Mouse (Mus musculus) spleen, postnatal 10 days (tissue): ENCODE data around the gene Nectin1.

ENCODE experiments used
- DNase-seq, 2 experiments: peaks; one replicate each; pipeline ENCODE4 v3.0.0; 2021 to 2022; ENCODE audit warnings: low spot score in 2 of 2

Nectin1 gene

DNA sequence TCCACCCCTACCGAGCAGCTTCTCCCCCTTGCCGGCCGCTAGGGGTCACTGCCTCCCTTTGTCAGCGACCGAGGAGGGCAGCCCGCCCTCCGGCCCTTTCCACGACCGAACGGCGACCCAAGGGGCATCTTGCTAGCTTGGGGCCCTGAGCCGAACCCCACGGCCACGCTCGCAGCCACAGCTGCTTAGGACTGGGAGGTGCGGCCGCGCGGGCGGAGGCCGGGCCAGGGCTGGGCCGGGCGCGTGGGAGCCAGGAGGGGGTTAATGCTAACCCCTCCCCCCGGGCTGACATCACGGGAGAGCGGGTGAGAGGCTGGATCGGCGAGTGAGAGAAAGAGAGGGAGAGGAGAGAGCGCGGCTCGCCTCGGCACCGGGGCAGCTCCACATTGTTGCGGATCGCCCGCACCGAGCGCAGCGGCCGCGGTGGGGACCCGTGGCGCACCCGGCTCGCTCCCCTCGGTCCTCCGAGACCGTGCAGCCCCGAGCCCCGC, at the start of gene Nectin1:
Gene Nectin1, plus strand, starts transcription at position 338 of the 491 bp plus-strand sequence.
- peak; percentile 41 to 79 for DNase-seq

DNA sequence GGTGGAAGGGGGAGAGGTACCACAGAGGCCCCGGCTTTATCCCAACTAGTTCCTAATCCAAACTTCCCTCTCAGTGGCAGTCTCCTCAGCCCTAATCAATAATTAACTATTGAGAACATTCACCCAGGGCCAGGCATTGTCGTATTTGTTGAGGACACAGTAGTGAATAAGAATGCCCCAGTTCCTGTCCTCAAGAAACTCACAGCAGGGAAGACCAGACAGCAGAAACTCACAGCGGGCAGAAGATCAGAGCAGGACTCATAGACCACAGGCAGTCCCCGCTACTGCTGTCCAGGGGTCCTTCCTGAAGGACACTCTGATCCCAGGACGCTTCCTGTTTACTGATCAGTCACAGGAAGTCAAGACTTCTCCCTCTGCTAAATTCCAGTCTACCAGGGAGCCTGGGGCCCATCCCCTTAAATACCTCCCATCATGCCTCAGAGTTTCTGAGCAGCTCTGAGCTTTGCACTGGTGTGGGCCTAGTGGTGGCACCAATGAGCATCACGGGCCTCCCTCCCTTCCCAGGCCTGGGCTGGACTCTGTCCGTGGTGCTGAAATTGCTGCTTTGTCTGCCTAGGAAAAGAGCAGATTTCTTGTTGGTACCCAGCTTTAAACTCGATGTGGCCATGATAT, 45.6 kb upstream of the Nectin1 start:
- DNase-seq, result peak in 1 of 2 experiments; percentile 48

DNA sequence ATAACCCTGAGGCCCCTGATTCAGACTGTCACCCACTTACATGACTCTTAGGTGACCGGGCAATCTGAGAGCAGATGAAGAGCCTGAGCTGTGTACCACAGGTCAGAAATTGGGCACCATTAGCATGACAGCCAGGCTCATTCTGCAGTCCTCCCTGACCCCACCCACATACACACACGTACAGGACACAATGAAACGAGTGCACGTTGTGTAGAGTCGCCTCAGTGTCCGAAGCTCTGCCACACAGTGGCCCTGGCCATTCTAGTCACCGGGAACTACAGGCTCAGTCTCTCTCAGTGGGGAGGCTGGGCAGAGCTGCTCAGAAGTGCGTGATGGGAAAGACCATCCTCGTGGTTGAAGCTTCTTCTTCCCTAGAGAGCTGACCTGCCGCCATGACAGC, 44.9 kb upstream of the Nectin1 start:
- no peak for DNase-seq

DNA sequence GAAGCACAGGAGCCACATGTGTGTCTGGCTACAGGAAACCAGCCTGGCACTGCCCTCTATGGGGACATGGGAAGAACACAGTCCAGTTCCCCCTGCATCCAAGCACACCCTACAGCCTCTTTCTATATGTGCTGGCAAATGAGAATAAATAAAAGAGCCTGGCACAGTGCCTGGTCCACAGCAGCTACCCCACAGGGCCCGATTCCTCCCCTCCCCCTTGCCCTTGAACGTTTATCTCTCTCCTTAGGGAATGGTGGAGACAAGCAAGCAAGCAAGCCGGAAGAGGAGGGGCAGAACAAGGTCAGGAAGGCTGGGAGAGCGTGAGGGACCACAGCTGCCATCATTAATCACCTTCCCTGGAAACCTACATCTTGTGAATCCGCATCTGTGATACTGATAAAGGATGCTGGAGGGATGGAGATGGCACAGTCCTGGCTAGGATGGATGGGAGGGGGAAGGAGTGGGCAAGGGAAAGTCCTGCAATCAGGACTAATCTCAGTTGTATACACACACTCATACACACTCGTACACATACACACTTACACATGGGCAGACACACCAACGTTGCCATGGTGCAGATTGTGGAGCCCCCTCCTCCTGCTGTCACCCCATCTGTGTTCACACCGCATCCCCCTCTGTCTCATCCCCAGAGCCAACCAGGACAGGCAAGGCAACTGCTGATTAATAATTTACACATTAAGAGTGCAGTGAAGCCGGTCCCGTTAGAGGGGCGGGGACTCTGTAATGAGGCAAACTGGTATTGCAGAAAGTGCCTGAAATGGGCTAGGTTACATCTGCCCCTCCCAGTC, 44.2 kb upstream of the Nectin1 start:
- DNase-seq, result no peak

DNA sequence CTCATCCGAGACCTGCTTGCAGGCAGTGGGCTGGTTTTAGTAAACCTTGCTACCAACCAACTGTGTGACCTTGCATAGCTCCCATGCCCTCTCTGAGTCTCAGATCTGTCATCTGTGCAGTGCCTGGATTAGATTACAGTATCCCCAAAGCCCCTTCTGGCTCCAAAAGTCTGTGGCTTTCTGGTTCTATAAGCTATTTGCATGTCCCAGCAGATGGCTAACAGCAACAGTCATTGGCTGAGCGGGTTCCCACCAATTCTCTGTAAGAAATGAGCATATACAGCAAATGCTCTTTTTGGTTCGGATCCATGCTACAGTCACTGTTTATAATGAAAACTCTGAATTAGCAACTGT, 43.6 kb upstream of the Nectin1 start:
- DNase-seq, result no peak

DNA sequence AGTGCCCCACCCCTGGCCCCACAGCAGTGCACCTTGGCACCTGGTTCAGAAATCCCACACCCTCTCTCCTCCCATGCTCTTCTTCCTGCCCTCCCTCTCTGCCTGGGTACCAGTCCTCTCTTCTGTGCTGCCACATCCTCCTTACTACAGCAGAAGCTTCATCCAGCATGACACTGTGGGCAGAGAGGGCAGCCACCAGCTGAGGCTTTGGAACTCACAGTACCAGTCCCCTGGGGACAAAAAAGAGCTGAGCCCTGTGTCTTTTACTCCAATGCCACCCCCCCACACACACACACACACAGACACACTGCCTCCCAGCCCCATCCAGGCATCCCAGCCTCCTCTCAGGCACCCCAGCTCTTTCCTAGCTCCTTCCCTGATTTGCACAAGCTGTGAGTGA, 42.0 kb upstream of the Nectin1 start:
- DNase-seq, result no peak

DNA sequence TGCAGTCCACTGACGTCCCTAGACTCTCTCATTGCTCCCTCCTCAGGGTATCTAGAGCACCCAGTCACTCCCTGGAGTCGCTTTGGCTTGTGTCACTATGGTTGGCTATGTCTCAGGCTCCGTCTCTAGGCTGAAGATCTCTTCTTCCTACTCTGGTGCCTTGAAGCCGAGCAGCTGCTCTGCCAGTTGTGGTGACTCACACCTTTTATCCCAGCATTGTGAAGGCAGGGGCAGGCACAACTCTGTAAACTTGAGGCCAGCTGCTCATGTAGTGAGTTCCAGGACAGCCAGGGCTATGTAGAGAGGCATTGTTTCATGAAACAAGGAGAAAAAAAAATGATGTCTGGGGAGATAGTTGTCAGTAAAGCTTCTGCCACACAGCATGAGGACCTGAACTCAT, 36.2 kb upstream of the Nectin1 start:
- DNase-seq, result no peak

DNA sequence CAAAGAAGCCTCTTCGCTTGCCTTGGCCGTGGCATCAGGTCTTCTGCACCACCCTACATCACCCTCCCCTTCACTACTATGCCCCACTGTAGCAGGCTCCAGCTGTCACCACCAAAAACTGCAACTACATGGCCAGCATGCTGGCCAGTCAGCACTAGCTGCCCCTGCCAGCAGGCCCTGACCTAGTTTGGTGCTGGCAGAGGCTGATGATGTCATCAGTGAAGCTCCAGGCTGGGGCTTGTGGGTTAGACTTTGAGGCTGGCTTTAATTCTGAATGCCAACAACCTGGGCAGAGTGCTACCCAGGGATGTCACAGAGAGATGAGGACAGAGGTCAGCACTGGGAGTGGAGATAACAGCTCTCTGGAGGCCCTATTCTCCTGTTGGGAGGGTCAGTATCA, 35.1 kb upstream of the Nectin1 start:
- no peak for DNase-seq

DNA sequence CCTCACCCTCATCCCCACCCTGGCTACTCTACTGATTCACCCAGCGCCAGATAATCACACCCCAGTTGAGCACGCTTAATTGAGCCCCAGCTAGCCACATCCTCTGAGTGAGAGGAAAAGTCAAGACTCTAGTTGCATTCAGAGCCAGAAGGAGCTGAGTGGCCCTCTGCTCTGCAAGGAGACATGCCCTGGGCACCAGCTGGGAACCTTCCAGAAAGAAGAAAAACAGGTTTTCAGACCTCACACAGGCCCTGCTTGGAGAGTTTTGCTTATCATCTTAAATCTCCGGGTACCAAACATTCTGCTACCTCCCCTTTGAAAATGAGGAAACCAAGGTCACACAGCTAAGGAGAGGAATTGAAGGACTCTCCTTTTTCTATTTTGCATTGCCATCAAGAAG, 30.4 kb upstream of the Nectin1 start:
- no peak for DNase-seq

DNA sequence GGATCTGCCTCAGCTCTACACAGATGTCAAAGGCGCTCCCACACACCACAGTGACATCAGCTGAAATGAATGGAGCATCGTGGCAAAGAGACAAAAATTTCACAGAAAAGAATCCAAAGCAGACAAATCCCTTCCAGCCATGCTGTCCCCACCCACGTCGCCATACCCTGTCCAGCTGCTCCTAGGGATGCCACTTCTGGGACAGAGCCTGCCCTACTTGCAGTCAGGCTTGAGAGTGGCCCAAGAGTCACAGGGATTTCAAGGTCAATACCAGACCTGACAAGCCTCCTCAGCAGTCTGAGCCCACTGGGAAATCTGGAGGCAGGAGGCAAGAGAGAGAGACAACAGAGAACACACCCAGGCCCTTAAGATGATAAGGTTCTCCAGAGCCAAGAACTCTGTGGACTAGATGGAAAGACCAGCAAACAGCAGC, 24.4 kb upstream of the Nectin1 start:
- no peak for DNase-seq

DNA sequence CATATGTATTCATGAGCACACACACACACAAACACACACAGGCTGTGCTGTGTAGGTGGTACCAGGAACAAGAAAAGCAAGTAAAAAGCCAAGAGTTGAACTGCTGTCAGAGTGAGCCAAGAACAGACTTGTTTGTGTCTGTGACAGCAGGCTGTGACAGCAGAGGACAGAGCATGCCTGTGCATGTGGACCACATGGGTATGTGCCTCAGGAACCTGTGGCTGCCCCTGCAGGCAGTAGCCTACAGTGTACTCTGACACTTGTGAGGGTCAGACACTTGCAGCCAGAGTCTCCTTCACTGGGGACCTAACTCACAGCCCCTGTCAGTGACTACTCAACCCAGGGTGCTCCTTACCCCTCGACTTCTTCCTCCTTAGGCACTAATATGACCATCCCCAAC, 23.7 kb upstream of the Nectin1 start:
- DNase-seq, result no peak

DNA sequence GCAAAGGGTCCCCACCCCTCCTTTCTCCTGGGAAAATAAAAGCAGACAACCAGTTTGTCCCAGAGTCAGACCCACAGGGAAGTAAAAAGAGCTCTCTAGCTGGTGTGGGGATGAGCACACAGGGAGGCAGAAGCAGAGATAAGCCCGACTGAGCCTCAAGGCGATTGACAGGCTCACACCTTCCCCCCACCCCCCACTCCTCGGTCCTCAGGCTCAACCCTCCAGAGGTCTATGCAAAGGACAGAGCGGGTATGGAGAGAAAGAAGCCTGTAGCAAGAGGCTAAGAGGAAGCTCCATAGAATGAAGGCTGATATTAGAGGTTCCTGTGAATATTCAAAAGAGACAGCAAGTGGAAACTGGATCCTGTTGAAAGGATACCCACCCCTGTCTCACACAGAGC, 19.7 kb upstream of the Nectin1 start:
- no peak for DNase-seq

DNA sequence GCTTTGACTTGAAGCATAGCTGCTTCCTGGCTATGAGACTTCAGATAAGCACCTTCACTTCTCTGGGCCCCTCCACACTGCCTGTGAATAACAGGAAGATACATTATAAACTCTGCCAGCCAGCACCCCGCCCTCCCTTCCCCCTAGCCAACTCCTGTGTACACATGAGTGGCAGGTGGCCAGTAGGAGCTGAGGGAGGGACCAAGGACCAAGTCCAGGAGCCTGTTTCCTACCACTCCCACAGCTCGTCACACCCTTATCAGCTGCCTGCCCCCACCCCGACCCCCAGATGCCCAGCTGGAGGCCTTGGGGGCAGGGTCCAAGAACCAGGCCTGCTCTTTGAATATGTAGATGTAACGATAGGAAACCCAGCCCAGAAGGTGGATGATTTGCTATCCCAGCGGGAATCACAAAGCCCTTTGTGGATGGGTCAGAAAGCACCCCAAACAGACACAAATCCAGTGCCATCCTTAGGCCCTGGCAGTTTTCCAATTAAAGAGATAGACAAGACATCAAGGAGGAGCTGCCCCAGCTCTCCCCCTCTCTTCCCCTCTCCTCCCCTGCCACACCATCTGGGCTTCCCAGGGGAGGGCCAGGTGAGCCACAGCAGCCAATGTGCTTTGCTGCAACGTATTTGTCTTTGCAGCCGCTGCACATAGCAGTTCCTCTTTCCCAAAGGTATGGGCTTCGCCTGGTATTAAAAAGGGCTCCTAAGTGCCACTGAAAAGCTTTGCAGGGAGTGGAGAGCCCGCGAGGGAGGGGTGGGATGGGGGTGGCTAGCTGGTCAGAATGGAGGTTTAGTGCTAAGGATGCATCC, 14.1 kb upstream of the Nectin1 start:
- no peak for DNase-seq

DNA sequence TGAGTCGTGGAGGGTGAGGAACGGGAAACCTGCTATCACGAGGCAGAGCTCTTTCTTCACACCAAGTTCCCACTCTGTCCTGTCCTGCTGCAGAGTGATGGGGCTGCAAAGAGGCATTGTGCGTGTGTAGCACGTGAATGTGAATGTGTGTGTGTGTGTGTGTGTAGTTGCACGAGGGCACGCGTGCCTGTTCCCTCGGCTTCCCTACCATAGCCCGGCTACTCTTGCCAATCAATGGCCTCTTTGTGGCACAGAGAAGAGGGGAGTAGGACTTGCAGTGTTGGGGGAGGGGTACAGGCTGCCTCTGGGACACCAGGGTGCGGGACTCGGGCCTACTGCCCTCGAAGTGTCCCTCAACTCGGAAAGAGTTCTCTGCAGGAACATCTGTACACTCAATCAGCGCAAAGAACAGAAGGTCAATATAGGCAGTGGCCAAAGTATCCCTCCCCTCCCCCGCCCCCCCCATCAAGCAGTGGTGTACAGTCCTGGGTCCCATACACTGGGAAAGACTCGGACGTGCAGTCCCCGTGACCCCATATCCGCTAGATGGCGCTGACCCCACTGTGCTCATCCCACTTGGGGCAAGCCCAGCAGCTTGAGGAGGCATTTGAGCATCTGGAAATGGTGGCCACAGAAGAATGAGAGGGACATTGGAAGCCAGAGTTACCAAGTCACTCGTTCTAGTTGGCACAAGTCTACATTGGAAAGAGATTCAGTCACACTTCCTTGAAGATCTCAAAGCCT, 13.3 kb upstream of the Nectin1 start:
- peak in 1 of 2 experiments; percentile 60 for DNase-seq

DNA sequence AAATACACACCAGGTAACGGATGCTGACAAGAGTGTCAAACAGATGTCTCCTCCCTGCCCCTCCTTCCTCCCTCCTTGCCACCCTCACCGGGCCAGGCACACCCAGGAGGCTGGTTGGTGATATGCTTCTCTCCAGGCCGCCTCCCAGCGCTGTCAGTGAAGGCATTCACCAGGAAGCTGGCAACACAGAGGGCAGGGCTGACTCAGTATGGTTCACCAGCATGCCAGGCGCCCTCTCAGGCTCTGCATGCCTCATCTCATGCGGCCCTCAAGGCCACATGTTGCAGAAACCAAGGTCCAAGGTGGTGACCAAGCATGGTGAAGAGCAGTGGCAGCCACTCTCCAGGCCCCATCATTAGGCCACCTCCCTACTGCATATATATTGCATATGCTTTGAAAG, 11.9 kb upstream of the Nectin1 start:
- DNase-seq, result no peak

DNA sequence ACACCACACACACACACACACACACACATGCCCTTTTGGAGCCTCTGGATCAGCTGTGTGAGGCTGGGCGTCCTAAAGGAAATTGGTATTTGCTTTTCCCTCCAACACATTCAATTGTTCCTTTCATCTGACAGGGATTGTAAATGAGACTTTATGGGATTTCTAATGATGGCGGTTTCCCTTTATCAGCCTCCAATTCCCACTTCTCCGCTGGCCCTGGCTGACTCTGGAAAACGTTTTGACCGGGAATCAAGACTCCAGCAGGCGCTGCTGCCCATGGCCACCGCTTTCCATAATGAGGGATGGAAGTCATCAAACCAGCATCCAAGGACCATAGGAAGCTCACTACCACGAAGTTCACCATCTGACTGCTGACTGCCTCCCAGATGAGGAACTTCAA, 11.1 kb upstream of the Nectin1 start:
- no peak for DNase-seq

DNA sequence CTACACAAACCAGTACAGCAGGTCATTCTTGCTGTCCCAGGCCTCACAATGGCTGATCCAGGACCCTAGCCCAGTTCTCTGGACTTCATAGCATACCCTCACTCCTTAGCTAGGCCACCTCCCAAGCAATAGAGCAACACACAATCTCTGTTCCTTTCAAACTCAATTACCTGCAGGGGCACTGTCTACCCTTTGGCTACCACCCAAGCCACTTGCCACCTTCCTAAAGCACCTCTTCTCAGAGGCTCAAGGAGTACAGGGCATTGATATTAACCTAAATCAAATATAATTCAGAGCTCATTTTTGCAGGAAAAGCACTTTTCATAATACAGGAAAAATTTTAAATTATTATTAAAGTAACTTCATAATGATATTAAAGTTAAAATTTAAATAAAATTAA, 8.8 kb upstream of the Nectin1 start:
- no peak for DNase-seq

DNA sequence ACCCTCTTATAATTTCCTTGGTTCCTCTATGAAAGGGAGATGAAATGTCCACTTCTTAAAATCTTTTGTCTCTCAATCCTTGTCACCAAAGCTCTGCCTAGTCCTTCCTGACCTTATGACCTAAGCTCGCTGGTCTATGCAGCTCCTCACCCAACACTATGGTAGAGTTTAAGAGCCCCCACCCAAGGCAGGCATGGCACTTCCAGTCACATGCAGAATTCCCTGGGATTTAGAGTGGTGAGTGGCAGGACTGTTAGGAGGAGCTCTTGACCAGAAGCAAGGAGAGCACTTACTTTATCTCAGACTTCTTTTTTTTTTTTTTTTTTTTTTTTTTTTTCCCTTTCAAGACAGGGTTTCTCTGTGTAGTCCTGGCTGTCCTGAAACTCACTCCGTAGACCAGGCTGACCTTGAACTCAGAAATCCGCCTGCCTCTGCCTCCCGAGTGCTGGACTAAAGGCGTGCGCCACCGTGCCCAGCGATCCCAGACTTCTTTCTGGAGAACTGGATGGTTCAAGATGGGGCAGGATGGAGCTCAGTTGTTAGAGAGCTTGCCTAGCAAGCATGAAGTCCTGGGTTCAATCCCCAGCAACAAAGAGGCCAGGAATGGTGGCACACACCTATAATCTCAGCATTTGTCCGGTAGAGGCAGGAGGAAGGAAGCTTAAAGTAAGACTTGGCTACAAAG, 7.6 kb upstream of the Nectin1 start:
- no peak for DNase-seq

DNA sequence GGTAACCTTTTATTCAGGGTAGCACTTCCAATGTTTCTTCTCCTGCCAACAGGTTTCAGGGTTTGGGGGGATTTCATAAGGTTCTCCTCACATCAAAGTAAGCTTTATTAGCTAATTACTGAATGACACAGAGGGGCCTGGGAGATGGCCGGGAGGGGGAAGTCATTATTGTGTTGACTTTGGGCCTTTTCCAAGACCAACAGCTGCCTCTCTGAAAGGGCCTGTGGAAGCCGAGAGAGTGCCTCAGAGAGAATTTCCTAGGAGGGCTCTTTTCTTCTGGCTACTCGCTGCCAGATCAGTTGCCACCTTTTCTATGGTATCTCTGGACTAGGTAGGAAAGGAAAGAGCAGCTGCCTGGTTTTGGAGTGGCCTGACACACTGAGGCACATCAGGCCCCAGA, 6.5 kb upstream of the Nectin1 start:
- DNase-seq, result no peak

DNA sequence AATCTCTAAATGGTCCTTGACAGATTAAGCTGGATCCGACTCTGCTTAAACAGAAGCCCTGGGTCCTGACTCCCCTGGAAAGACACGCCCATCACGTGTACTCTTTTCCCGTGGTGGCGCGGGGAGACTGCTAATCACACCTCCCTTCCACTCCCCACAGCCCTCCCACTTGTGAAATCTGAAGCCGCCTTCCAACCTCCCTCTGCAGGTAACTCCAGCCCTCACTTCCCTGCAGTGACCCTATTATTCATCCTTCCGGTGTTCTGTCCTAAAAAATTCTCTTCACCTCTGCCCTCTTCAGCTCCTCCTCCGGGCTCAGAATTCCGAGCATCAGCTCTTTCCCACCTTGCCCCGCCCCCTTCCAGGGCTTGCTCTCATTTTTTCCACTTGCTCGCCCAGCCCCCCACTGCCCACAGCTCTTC, 5.9 kb upstream of the Nectin1 start:
- DNase-seq, result no peak

DNA sequence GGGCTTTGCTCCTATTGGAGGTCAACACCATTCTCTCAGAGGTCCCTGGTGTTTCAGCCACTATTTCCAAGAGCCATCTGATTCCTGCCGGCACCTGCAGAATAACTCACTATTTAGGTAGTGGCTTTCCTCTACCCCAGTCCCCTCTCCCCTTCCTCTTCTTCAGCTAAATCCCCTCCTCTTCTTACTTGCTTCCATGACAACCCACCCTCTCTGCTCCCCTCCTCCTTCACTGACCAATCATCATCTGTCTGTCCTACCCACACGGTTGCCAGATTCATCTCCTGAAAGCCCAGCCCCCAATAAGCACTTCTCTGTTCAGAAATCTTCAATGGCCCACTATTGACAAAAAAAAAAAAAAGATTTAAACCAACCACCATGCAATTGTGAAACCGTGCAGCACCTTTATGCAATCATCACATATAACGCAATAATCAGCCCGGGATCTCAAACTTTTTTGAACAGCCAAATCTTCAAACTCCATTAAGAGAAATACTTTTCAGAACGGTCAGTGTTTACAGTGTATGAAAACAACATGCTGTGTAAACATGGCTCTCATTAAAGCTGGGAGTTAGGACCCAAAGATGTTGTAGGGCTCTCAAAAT, 5.2 kb upstream of the Nectin1 start:
- no peak for DNase-seq
